Mouse (Mus musculus): ENCODE results near the gene Spsb1.

The Spsb1 gene

DNA sequence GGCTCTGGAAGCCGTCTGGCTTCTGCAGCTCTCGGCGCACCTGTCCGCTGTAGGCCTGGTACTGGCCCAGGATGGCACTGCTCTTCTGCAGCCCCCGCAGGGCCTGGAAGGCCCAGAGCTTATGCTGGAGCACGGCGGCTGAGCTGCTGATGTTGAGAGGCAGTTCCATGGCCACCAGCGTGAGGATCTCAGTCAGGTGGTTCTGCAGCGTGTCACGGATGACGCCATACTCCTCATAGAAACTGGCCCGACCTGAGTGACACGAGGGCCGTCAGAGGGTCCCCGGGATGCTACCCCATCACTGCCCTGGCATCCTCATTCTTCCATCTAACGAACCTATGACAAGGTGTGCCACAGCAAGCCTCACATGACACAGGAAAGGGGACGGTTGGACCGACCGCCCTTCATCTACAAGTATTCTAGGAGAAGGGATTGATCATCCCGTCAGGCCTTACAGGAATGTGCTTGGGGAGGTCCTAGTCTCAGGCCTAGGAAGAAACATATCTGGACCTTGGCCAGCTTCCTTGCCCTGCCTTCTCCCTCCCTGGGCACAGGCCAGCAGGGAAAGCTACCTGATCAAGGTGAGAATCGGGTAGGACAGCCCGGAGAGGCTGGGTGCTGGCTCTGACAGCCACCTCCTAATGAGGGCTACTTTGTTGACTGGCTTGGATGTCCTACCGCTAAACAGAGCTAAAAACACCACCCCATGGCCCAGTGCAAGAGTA lies 29.2 kb upstream of the Spsb1 start:
- no peak for DNase-seq (ENCODE audit: low read depth, low spot score)

DNA sequence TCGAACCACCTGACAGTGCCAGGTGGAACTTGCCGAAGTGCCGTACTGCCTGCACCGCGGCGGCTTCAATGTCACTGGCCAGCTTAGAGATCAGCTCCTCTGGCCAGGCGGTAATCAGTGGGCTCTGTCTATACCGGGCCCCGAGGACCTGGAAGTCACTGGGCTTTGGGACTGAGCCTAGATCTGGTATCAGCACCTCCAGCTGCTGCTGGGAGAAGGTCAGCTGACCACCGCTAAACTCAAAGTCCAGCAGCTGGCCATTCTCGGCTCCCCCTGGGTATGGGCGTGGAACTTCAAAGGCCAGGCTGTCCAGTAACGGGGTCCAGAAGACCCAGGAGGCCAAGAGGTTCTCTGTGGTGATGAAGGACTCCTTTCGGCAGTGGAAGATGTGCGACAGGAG lies 27.3 kb upstream of the Spsb1 start:
- DNase-seq (ENCODE audit: low read depth, low spot score) = no peak

DNA sequence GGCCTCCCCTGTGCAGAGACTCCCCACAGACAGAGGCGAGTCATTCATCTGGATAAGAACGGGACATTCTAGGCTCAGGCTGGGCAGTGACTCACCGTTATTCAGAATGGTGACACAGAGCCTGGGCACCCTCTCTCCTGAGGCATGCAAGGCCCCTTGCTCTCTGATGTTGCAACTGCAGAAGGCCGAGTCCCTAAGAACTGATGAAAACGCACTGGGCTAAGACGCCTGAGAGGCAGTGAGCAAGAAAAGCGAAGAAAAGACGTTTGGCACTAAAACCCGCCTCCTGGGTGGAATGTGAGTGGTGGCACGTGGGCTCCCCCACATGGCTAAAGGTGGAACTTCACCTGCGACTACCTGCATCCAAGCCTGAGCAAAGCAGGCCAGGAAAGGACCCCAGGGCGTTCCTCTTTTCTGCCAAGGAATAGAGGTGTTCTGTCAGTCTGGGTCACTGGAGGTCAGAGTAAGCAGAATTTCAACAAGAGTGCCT lies 25.0 kb upstream of the Spsb1 start:
- peak; percentile 82 for DNase-seq (ENCODE audit: low read depth, low spot score)

DNA sequence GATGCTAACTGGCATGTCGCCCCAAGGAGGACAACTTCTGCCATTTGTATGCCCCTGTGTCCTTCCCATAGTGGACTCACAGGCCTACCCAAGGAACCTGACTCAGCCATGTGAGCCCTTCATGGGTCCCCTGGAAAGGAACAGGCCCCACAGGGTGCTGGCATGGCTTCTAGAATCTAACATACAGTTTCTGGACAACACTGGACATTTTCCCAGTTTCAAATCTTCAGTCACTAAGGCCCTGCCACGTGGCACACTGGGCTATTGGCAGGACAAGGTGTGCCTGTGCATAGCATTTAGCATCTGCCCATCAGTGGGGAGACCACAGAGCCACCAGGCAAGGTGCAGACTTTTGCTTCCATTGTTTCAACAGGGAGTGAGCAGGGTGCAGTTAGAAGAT lies 24.0 kb upstream of the Spsb1 start:
- no peak for DNase-seq (ENCODE audit: low read depth, low spot score)

DNA sequence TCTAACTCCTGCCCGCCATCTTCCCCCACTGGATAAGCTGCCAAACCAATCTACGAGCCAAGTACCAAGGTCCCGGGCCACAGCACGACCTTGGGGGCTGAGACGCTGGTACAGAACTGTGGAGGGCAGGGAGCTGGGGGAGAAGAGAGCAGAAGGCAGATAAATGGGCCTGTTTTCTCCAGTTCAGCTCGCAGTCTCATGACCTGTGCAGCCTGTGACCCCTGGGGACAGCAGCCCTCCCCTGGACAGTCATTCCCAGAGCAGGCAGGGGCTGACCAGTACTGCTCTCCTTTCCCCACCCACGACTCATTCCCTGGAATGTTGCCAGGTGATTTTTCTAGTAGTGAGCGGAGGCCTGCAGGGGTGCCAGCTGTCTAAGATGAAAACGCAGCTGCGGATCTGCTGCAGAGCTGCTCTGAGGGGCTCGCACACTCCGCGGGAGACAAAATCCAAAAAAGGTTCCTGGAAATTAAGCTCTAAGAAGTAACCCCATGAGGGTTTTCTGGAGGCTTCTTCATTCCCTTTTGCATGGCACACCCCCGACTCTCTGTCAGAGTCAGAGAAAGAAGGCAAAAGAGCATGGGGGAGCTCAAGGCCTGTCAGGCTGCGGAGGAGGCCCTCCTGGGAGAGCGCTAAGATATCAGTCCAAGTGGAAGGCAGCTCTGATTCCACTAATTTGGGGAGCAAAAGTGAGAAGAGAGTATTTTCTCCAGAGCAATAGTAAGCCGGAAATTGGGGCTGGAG lies 23.1 kb upstream of the Spsb1 start:
- DNase-seq (ENCODE audit: low read depth, low spot score) = no peak

DNA sequence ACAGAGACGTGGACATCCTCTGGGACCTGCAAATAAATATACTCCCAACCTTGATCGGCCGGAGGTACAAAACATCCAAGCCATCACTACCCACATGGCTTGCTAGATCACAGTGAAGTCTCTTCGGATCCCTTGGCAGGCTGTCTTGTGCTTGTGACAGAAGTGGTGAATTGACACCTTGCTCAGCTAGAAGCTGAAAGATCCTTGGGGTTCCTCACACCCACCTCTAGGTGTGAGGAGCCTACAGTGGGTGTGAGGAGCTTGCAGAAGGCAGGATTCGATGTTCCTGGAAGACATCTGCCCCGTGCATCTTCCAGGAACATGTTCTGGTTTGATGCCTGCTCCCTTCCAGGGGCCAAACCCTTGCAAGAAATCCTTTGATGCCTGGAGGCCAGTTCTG lies 22.3 kb upstream of the Spsb1 start:
- DNase-seq (ENCODE audit: low read depth, low spot score) = no peak

DNA sequence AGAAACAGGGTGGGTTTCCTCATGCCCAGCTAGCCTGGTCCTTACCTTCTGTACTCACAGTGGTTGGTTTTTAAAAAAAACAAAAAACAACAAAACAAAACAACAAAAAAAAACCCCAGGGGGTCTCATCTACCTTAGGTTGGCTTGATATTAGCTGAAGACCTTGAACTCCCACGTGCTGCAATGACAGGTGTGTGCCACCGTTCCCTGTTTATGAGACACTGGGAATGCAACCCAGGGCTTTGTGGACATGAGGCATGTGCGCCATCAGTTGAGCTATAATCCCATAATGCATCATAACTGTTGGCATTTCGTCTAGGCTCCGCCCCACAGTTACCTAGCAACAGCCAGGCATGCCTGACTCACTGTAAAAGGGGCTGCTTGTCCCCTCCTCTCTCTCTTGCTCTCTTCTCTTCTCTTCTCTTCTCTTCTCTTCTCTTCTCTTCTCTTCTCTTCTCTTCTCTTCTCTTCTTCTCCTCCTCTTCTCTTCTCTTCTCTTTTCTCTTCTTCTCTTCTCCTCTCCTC lies 20.9 kb upstream of the Spsb1 start:
- peak; percentile 71 for DNase-seq (ENCODE audit: low read depth, low spot score)

DNA sequence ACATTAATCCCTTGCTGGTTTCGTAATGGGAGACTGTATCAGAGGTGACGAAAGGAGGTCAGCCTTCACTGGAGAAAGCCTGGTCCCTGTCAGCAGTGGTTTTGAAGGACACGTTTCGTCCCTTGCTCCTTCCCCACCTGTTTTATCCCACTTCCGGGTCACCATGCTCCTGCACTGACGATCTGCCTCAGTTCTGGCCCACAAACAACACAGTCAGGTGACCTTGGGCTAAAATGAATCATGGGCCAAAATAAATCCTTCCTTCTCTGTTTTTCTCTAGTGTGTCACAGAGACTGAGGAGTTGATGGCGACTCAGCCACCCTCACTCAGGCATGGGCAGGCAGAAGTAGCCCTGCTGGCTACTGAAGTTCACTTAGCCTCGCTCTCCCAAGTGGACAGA lies 20.4 kb upstream of the Spsb1 start:
- no peak for DNase-seq (ENCODE audit: low read depth, low spot score)

DNA sequence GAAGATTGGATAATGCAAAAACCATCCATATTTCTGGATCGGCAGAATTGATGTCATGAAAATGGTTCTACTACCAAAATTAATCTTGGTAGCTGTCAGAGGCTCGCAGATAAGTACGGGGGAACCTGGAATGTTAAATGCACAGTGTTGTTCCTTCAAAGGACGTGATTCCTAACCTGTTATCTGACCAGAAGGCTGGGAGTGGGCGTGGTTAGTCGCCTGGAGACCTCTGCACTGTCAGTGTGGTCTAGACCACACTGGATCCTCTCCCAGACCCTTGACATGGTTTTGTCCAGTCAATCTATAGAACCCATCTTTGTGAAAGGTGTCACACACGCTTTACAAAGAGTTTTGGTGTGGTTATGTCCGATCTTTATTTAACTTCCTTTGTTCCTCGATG lies 16.6 kb upstream of the Spsb1 start:
- DNase-seq (ENCODE audit: low read depth, low spot score) = peak; percentile 58

DNA sequence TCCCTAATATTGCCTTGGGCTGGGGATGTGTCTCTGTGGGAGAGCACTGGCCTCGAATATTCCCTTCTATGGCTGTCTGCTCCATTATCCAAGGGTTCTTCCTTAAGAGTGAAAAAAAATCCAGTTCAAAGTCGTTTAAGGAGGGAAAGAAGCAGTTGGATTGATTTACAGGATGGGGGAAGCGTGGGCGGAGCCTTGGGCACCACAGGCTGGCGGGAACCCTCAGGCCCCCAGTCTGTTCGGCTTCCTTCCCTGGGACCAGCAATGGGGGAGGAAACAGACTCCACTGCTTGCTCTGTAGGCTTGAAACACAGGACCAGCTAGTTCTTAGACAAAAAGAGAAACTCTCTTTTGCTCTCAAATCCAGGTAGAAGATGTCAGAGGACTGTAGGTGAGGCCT lies 13.7 kb upstream of the Spsb1 start:
- no peak for DNase-seq (ENCODE audit: low read depth, low spot score)

DNA sequence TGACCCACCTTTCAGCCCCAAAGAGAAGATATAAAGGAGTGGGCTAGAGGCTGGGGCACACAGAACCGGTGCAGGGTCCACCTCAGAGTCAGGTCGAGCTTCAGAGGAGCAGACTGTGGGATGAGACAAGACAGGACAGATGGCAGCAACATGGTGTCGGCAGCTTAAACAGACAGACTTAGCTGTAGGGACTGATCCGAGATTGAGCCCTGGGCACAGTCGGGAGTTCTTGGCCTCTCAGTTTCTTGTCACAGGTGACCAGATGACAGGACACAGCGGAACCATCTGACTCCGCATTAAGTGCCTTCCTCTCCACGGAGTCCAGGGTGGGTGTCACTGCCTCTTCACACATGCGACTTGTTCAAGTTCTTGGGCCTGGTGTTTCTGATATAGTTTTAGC lies 12.1 kb upstream of the Spsb1 start:
- DNase-seq (ENCODE audit: low read depth, low spot score) = no peak

DNA sequence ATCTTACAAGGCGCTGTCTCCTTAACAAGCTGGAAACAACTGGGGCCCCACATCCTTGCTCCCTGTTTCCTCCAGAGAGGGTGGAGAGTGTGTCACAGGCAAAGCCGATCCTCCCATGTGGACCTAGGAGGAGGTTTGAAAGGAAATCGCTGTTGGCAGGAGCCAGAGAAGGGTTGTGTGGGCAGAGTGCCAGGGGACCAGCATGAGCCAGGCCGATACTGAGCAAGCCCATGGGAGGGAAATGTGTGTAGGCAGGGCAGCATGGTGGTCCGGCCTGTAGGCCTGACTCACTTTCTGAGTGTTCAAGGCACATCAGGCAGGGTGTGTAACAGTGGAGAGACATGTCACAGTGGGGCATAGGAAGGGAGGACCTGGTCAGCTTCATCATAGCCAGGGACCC lies 11.4 kb upstream of the Spsb1 start:
- no peak for DNase-seq (ENCODE audit: low read depth, low spot score)

DNA sequence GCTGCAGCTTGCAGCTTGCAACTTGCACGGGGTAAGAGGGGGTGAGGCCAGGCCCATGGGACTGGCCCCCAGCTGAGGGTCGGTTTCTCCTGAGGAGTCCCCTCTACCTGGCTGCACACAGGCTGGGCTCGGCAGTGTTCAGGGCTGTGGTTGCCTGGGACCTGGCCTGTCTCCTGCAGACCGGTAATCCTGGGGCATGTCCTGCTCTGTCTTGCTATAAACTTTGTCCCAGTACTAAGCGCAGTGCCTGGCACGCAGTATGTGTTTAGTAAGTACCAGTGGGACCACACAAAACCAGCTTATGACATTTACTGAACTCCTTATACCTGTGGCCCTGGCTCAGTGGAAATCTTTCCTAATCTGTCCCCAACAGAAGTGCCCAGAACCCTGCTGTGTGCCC lies 10.8 kb upstream of the Spsb1 start:
- no peak for DNase-seq (ENCODE audit: low read depth, low spot score)

DNA sequence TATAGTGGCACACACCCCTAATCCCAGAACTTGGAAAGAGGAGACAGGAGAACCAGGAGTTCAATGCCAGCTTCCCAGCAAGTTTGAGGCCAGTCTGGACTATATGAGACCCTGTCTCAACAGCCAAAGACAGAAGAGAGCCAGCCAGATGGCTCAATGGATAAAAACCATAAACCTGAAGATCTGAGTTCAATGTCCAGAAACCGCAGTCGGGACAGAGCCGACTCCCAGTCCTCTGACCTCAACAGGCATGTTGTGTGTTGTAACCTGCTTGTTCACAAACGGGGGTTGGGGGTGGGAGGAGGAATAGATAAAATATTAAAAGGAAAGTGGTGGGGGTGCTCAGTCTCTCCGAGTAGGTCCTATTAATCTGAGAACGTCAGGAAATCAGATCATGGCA lies 10.4 kb upstream of the Spsb1 start:
- DNase-seq (ENCODE audit: low read depth, low spot score) = no peak

DNA sequence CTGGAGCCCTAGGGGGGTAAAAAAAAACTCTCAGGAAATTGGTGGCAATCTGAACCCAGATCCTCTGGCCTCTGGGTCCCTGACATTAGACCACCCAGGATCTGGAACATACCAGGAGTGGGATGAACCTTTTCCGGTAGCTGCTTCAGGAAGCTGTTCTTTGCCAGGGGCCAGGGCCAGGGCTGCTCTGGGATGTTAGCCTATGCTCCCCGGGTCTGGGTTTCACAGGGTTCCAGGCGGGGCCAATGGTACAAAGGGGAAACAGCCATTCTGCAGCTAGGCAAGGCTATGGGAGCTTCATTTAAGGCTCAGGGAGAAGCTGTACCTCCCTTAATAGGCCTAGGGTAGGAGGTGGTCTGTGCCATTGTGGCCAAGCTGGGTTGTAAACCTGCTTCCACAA lies 9.9 kb upstream of the Spsb1 start:
- no peak for DNase-seq (ENCODE audit: low read depth, low spot score)

DNA sequence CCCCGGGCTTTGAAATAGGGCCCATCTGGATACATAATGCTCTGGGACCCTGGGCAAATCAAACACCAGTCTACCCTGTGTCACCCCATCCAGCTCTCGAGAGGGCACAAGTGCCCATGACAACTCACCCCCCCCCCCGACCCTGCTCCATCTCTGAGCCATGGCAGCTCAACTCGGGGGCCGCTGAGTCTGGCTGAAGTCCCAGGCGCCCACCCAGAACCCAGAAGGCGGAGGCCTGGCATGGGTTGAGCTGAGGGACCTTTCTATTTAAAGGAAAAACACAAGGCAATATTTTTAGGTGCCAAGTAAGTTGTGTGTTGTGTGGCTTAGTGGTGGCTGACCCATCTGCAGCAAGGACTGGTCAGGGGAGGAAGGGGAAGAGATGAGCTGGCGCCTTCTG lies 9.4 kb upstream of the Spsb1 start:
- no peak for DNase-seq (ENCODE audit: low read depth, low spot score)

DNA sequence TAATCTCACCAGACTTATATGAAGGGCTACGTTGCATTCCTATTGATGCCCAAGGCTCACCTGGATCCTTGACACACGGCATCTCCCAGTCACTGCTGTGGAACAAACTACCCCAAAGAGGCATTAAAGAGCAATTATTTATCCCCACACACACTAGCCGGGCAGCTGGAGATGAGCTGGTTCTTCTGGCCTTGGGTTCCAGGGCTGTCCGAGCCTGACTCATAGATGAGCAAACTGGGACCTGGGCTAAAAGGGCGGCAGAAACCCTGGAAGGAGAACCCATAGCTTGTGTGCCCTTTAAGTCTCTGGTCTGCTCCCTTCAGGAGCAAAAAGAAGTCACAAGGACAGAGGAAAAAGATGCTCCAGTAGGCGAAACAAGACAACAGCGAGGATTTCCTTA lies 5.5 kb upstream of the Spsb1 start:
- no peak for DNase-seq (ENCODE audit: low read depth, low spot score)

DNA sequence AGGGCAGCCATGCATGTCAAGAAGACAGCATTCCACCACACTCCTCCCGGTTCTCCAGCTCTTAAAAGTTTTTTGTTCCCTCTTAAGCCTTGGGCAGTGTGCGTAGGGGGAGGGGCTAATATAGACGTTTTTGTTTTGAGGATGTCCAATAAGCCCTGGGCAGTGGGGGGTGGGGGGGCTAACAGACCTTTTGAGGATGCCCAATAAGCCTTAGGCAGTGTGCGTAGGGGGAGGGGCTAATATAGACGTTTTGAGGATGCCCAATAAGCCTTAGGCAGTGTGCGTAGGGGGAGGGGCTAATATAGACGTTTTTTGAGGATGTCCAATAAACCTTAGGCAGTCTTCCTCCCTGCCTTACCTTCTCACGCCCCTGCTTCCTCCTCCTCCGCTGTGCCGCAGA lies 5.0 kb upstream of the Spsb1 start:
- peak; percentile 94 for DNase-seq (ENCODE audit: low read depth, low spot score)

DNA sequence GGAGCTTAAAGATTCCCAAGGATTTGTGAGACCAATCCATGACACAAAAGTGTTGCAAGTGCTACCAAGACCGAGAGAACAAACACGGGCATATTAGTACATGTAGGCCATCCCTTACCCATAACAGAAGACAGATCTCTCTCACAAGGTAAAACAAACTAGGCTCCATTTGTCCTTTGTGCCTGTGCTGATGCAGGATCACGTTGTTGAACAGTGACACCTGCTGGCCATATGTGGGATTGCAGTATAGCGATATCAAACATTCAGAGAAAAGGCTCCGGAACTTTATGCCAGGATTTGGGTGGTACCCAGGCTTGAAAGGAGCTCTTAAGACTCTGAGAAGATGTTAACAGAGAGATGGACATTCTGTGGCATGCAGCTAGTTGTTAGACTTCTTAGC lies 3.7 kb upstream of the Spsb1 start:
- peak; percentile 85 for DNase-seq (ENCODE audit: low read depth, low spot score)

DNA sequence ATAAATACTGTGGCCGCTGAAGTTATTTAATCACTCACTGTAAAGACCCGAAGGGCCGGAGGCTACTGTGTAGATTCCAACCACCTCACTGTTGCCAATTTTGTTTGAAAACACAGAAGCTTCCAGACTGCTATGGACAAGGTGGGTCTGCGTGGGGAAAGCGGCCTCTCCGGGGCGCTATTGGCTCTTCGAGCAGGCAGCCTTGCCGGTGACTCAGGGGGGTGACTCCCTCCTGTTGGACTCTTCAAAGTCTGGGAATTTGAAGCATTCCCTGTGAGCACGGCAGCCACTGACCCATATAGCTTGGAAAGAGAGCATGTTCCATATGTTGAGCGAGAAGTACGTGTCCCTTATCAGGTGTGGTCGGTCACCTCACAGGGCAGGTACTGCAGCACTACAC lies 1.2 kb upstream of the Spsb1 start:
- DNase-seq (ENCODE audit: low read depth, low spot score) = no peak

DNA sequence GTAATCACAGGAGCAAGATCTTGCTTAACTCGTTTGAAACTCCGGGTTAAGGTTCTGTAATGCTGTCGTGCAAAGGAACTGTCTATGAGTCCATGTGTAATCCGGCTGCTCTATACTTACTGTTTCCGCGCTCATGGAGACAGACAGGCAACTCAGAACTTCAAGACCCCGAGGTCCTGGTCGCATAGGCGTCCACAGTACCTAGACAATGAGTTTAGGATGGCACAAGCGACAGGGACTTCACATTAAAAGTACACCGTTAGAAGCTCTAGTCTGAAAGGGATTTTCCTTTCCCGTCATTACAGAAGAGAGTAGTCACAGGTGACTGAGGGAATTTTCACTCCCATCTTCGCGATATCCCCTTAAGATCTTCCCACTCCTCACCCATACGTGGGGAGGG lies 788 bp upstream of the Spsb1 start:
- DNase-seq (ENCODE audit: low read depth, low spot score) = no peak

DNA sequence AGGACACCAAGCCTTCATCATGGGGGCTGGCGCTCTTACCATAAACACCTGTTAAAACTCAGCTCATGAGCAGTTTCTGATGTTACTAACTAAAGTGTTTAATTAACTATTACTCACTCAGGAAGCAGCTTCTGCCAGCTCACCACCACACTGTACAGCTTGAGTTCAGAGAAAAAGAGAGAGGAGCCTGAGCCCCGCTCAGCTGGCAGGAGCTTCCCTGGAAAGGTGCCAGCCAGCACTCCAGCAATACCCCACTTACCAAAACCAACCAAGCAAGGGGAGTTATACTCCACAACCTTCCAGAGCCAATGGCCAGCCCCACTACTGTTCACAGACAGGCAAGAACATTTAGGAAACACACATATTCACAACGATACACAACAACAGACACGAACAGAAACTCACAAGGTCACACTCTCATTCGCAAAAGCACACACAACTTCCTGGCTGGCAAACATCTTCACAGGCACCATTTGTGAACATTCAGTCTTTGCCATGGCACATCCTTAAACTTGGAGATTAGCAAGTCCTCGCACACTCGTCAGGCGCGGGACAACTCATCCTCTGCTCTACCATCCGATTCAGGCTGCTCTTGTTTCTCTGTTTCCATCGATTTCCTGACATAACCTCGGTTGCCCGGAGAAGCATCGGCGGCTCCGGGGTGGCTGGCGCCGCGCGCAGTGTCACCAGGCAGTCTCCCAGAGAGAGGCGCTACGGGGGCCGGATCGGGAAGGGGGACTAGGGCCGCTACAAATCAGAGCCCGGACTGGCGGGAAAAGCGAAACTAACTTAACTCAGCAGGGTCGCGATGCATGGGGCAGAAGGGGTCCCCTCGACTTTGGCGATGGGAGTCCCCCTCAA lies 992 bp downstream of the Spsb1 start:
- DNase-seq (ENCODE audit: low read depth, low spot score) = no peak
